Mouse (Mus musculus) layer of hippocampus, adult 2 months (tissue): ENCODE measurements around the gene Abcb7. TPM values are rescaled to one million over a fixed set of nuclear protein-coding genes. Genes with fewer than 3 reads are reported as not detected.

ENCODE experiments used
- DNase-seq, 2 experiments: peaks; one replicate each; pipeline ENCODE4 v3.0.0; 2022; ENCODE audit warnings: low spot score in 2 of 2
- H3K27ac ChIP-seq: fragments of 200-600 bp; 2 replicates; pipeline ENCODE4 v1.8.1; 2022
- H3K4me3 ChIP-seq: fragments of 200-600 bp; 2 replicates; pipeline ENCODE4 v1.8.1; 2022; ENCODE audit warnings: mild to moderate bottlenecking
- CTCF ChIP-seq: fragments of 200-600 bp; conservative IDR thresholded peaks from 2 replicates; pipeline ENCODE4 v1.8.1; 2022; ENCODE audit warnings: antibody characterized with exemption, mild to moderate bottlenecking, moderate library complexity
- total RNA-seq, 2 experiments: library from RNA; stranded (reverse); gene quantifications; 2 replicates each; pipeline ENCODE4 v1.2.3; 2021

Gene Abcb7
- total RNA-seq, 2 experiments from 2014 or later = 30.4 to 30.8 TPM

- TF ChIP-seq CTCF = no peak
- Histone ChIP-seq H3K27ac (no peak overlapping the region), H3K4me3 (no peak overlapping the region)
- no peak for DNase-seq
These were observed 133.8 kb downstream of the Abcb7 start for GRCm38 (mm10) chrX:104279828-104280227.

GRCm38 (mm10) chrX:104264371-104264770 is 149.3 kb downstream of the Abcb7 start:
- no peak for TF ChIP-seq CTCF
- Histone ChIP-seq H3K27ac (no peak overlapping the region), H3K4me3 (no peak overlapping the region)
- DNase-seq = no peak

GRCm38 (mm10) chrX:104262468-104262867 is 151.2 kb downstream of the Abcb7 start:
- Histone ChIP-seq H3K4me3 (no peak overlapping the region), H3K27ac (no peak overlapping the region)
- no peak for TF ChIP-seq CTCF
- DNase-seq = no peak

GRCm38 (mm10) chrX:104256561-104256960 is 157.1 kb downstream of the Abcb7 start:
- Histone ChIP-seq H3K27ac (no peak overlapping the region), H3K4me3 (no peak overlapping the region)
- DNase-seq = no peak
- TF ChIP-seq CTCF = no peak

Other genes starting within 250 kb of the Abcb7 start
- gene Nexmif, start 212.7 kb downstream of the Abcb7 start, total RNA-seq = 10 to 100 TPM; 35.8 to 39.3 TPM
- gene Uprt, start 69.0 kb upstream of the Abcb7 start, total RNA-seq = 10 to 100 TPM; 15.4 to 15.7 TPM